Mouse (Mus musculus): Measurements from ENCODE around the gene Tdrd9.

Tdrd9 gene

DNA sequence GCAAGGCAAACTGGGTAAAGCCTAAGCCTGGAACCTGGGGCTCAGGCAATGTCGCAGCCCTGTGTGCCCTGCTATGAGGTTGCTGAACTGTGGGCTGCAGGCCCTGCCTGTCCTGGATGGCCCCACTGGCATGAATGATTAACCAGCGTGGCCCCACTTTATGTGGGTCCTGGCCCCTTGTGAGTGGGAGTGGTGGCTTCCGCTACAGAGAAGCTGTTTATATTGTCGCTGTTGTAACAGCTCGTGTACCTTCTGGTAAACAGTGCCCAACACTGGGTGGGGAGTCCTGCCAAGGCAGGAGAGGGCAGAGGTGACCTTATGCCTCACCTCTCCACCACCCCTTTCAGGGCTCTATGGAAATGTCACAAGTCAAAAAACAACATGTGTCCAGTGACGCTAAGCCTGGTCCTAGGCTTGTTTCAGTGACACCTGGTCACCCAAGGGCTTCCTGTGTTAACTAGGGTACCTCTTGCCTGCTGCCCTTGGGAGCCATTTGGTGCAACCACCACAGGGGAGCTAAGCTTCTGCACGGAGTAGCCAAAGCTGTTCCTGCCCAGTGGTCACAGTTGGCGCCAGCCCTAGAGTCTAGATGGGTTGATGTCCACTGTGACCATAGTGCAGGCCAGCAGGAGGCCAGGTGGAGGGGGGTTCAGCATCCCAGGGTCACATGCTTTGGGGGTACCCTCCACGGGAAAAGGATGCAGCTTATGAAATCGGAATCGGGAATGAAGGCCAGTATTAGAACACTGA, 137.5 kb downstream of the Tdrd9 start:
- no peak for DNase-seq

DNA sequence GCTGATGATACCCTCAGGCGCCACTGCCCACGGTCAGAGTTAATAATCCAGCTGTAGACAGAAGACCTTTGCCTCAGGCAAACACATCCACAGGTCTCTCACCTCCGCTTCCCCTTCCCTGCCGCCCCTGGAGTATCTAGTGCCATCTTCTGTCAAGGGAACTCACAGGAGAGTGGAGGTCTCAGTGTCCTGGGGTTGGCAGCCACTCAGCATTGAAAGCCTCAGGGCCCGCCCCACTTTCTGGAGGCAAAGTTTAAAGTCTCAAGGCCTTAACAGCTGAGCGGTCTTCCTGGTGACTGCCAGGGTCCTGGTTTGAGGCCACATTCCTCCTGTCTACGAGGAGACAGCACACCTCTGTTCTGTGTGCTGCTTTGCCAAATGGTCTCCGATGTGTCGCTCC, 138.3 kb downstream of the Tdrd9 start:
- no peak for DNase-seq

DNA sequence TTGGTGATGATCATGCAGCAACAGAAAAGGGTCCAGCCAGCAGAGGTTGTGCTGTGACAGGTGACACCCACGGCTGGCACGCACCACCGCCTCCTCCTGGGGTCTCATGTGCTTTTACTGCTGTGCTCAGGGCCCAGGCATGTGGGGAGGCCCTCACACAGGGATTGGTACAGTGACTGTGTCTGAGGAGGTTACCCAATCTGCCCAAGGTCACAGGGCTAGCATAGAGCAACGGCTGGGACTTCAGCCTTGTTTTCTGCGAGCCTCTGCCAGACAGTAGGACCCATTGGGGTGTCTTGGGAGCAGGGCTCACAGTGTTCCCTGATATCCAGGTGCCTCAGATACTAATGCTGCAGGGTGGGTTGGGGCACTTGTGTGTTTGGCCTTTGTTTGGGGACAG, 140.0 kb downstream of the Tdrd9 start:
- no peak for DNase-seq

DNA sequence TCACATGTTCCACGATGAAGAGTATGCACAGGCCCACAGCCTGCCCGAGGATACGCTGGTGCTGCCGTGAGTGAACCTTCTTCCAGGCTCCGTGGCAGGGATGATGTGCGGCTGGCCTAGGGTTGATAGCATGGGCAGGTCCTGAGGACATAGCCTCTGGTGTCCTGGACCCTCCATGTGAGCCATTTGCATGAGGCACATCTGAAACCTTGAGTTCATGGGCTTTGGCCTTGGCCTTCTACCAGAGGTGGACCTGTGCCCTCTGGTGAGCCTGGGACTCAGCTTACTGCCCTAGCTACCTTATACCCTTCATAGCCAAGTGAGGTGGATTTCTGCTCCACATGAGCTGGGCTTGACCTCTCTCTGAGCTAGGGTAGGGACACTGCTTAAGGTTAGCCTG, 140.9 kb downstream of the Tdrd9 start:
- DNase-seq, result no peak

DNA sequence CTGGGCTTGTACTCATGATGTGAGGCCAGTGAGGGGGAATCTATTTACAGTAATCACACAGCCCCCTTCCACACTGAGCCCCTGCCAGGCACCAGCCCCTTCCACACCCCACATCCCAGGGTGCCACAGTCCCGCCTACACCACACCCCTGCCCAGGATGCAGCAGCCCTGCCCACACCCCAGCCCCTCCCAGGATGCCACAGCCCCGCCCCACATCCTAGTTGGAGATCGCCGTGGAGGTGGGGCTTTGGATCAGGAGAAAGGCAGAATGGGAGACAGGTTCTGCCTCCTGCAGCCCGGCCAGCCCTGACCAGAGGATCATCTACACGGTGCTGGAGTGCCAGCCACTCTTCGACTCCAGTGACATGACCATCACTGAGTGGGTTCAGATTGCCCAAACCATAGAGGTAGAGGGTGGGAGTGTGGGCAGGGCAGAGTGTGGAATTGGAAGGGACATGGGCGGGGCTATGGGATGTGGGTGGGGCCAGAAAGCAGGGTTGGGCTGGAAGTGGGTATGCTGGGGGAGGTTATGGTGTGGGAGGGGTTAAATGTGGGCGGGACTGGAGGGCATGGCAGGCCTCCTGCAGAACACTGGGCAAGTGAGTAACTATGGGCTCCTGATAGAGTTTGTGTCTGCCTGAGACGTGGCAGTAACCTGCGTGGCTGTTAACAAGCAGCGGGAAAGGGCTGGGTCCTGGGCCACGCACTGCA, 141.5 kb downstream of the Tdrd9 start:
- peak; percentile 43 for DNase-seq

DNA sequence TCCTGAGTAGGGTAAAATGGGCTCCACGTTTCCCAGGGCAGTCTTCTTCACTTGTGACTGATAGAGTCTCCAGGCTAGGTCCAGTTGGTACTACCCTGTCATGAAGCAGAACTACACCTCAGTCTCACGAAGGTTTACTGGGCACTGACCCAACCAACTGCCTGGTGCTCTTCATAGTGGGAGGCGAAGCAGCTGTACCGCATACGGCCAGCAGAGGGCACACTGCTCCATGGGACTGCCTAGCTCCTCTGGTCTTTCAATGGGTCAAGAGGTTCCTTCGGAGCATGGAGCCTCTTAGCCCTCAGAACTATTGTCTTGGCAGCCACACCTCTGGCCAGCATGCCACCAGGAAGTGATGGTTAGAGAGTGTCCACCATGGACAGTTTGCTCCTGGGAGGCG, 142.4 kb downstream of the Tdrd9 start:
- peak; percentile 85 for DNase-seq

DNA sequence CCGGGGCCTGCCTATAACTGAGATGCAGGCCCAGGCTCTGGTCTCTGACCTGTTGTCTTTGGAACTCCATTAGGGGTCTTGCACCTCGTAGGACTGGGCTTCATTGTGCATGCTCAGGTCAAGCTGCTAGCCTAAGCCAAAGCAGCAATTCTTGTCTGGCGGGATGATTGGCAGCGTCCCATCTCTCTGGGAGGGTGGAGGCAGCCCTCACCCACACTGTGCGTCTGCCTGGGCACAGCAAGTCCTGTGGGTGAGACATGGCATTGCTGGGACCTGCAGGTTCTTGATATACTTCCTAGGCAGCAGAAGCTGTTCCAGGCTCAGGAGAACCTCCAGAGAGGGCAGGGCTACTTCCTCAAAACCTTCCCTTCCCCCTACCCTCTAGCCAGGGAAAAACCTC, 145.6 kb downstream of the Tdrd9 start:
- DNase-seq, result no peak

DNA sequence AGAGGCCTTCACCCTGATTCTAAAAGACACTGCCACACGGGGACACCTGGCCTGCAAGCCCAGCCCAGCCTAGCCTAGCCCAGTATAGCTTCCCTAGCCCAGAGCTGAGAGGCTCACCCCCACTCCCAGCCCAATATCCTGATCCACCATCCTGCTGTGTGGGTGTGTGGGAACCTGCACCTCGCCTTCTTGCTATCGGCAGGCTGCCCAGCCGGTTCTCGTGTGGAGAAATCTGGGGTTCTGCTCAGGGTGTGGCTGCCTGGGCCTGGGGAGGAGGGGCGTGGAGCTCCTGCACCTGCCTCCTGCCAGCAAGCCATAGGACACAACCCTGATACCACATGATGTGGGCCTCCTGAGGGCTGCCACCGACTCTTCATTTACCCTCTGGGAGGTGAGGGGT, 146.3 kb downstream of the Tdrd9 start:
- DNase-seq, result no peak
